Mouse (Mus musculus): ENCODE results near the gene Yif1b.

DNA sequence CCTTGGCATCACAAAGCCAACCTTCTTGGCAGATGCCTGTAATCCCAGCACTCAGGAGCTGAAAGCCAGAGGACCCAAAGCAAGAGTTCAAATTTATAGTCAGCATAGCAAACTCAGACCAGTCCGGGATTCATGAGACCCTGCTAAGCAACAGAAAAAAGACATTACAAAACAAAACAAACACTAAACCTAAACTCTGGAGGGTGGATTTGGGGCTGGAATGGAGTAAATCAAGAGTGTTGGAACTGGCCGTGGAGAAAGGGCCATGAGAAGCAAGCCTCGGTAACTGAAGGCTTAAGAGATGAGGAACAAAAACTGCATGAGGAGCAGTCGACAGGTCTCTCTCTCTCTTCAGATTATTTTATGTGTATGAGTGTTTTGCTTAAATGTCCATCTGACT lies 45.7 kb downstream of the Yif1b start:
- TF ChIP-seq CTCF (IDR thresholded peaks at IDR 0.05; ENCODE audit: extremely low read depth, insufficient read length, insufficient replicate concordance, low read depth, low read length) (no peak), POLR2A (IDR thresholded peaks at IDR 0.05; ENCODE audit: low read depth, low read length) (no peak)

Data from small intestine, adult 2 months (tissue).